Mouse (Mus musculus): ENCODE results near the gene Gm14124.
"Not testable (repeated sequence)": the region's sequence is repeated elsewhere in the genome, so short reads cannot be mapped to it uniquely, and the experiment has no call there.

DNA sequence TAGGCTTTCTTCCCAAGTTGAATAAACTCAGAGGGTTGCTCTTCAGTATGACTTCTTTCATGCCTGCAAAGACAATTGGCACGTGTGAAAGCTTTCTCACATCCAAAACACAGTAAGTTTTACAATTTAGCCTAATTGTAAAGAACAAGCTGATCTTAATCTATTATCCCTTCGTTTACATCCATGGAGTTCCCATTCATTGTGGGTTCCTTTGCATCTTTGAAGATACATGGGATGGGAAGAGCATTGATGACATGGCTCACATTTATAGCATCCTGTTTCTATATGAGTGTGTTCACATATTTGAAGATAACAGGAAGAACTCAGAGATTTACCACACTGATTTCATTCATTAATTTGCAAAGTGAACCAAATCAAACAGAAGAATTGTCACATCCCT is 1.8 kb upstream of the Gm14124 start, which contains the start of gene Gm21994:
- TF ChIP-seq CTCF, EP300 (IDR thresholded peaks at IDR 0.05; ENCODE audit: low read depth): not testable (repeated sequence)
